Mouse (Mus musculus) heart, adult 10 weeks (tissue): Measurements from ENCODE around the gene Gm2974. TPM values are rescaled to one million over a fixed set of nuclear protein-coding genes. Genes with fewer than 3 reads are reported as not detected.

ENCODE experiments used
- polyA plus RNA-seq: library from polyadenylated mRNA; stranded (reverse); fragments of 350-450 nt; fragmentation: Illumina TruSeq; extraction: RNeasy Lipid Tissue Mini Kit (QIAGEN cat#74804); gene quantifications from one replicate; pipeline ENCODE4 v1.2.3, GENCODE M21; 2014; ENCODE audit warnings: low read depth, low replicate concordance

The Gm2974 gene
- not detected for polyA plus RNA-seq

DNA sequence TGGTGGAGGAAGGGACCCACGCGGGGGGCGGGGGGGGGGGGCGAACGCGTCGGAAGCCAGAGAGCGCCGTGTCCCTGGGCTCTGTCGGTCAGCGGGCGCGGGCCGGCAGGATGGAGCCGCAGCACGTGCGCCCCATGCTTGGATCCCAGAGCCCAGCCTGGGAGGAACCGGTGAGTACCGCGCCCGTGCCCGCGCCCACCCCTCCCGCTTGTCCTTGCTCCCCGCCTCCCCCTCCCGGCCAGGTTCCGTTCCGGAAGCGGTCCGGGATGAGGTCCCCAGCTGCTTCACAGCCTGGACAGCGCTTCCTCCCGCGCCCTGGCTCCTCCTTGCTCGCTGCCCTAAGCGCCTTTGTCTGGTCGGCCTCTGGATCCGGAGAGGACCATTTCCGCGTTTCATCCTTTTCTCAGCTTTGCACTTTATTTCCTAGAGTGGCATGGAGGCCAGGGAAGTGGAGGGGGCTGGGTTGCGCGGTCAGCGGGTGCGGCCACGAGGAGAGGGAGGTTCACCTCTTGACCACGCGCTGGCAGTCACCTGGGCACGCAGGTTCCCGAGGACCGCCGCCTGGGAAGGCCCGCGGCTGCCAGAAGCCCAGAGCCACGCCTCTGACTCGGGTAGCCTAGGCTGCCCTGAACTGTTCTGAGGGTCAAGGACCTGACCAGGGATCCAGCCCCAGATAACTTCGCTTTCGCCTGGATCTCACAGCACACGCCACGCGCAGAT, at the start of gene Gm2974:
Gene Gm2974, plus strand, starts transcription at position 86 of the 720 bp plus-strand sequence.

DNA sequence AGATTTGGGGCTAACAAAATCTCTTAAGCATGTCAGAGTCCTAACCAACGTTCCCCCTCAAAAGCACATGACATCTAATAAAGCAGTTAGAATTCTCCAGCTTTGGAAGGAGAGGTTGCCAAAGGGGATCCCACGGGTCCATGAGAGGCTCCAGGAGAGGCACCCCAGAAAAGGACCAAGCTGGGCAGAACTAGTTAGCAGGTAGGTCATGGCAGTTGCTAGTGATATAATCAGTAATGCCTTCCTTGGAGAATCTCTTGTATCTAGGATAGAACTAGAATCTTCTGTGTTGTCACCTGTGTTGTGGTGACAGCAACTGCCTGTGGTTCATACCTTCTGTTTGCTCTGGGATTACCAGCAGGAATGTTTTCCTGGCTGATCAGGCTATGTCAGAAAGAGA, 17.6 kb upstream of the Gm2974 start, which contains the start of gene Gm3127:
Gene Gm3127, plus strand, starts transcription at position 301 of the 400 bp plus-strand sequence.

DNA sequence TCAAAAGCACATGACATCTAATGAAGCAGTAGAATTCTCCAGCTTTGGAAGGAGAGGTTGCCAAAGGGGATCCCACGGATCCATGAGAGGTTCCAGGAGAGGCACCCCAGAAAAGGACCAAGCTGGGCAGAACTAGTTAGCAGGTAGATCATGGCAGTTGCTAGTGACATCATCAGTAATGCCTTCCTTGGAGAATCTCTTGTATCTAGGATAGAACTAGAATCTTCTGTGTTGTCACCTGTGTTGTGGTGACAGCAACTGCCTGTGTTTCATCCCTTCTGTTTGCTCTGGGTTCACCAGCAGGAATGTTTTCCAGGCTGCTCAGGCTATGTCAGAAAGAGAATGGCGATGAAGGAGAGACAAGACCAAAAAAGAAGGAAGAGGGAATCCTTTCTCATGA, 67.0 kb downstream of the Gm2974 start, which contains the start of gene Gm3138:
Gene Gm3138, plus strand, starts transcription at position 301 of the 400 bp plus-strand sequence.

Other genes starting within 250 kb of the Gm2974 start
- gene Gm3095, start 219.0 kb upstream of the Gm2974 start, polyA plus RNA-seq, result not detected
- not detected for gene Gm3099, start 184.2 kb upstream of the Gm2974 start, polyA plus RNA-seq
- gene Gm5796, start 158.6 kb upstream of the Gm2974 start, polyA plus RNA-seq, result not detected
- gene Gm3115, start 98.5 kb upstream of the Gm2974 start, polyA plus RNA-seq, result not detected
- gene Gm8108, start 72.0 kb upstream of the Gm2974 start, polyA plus RNA-seq, result not detected
- gene Gm3127, start 17.5 kb upstream of the Gm2974 start, polyA plus RNA-seq, result not detected
- gene Gm3138, start 67.1 kb downstream of the Gm2974 start, polyA plus RNA-seq, result not detected
- not detected for gene Gm3149, start 134.7 kb downstream of the Gm2974 start, polyA plus RNA-seq
- gene 2610042L04Rik, start 152.2 kb downstream of the Gm2974 start, polyA plus RNA-seq, result not detected
- not detected for gene Gm3159, start 214.9 kb downstream of the Gm2974 start, polyA plus RNA-seq
- not detected for gene Gm3164, start 232.9 kb downstream of the Gm2974 start, polyA plus RNA-seq
- not detected for gene Gm3173, start 248.4 kb downstream of the Gm2974 start, polyA plus RNA-seq